Mouse (Mus musculus) gastrocnemius, adult 18-20 months (tissue): ENCODE measurements around the gene Olfr872. TPM values are rescaled to one million over a fixed set of nuclear protein-coding genes. Genes with fewer than 3 reads are reported as not detected.
"Not testable (repeated sequence)": the region's sequence is repeated elsewhere in the genome, so short reads cannot be mapped to it uniquely, and the experiment has no call there.

Experiments used
- DNase-seq: peaks from one replicate; pipeline ENCODE4 v3.0.0; 2021; ENCODE audit warnings: low spot score
- long read RNA-seq, 2 experiments: library from polyadenylated mRNA; stranded (forward); transcript quantifications; one replicate each; pipeline ENCODE4 v2.0.0; 2021
- total RNA-seq, 2 experiments: library from RNA; stranded (reverse); gene quantifications; 2 replicates each; pipeline ENCODE4 v1.2.3; 2021

The Olfr872 gene
- total RNA-seq = not detected
- long read RNA-seq, experiment 1 = 0 reads
- long read RNA-seq, experiment 2 = 0 reads

- DNase-seq = no peak
These were observed at the start of gene Olfr872 for GRCm38 (mm10) chr9:20236819-20237218. Gene Olfr872, plus strand, starts transcription at chr9:20237119.

GRCm38 (mm10) chr9:20202131-20202530, 34.8 kb upstream of the Olfr872 start:
- DNase-seq = no peak

GRCm38 (mm10) chr9:20203413-20203984, 33.4 kb upstream of the Olfr872 start:
- not testable (repeated sequence) for DNase-seq

- no peak for DNase-seq
These were observed 26.1 kb upstream of the Olfr872 start for GRCm38 (mm10) chr9:20210812-20211211.

- no peak for DNase-seq
These were observed 25.4 kb upstream of the Olfr872 start for GRCm38 (mm10) chr9:20211477-20211876.

- DNase-seq = no peak
These were observed 25.0 kb upstream of the Olfr872 start, which contains the start of gene Olfr871 for GRCm38 (mm10) chr9:20211907-20212306. Gene Olfr871, plus strand, starts transcription at chr9:20212207.

- no peak for DNase-seq
These were observed 459 bp downstream of the Olfr872 start for GRCm38 (mm10) chr9:20237378-20237777.

GRCm38 (mm10) chr9:20282051-20282450, 45.1 kb downstream of the Olfr872 start, which contains the start of gene Olfr39:
Gene Olfr39, plus strand, starts transcription at chr9:20282351.
- DNase-seq = no peak

- not testable (repeated sequence) for DNase-seq
These were observed 58.6 kb downstream of the Olfr872 start for GRCm38 (mm10) chr9:20295562-20295961.

GRCm38 (mm10) chr9:20298232-20298631, 61.3 kb downstream of the Olfr872 start, which contains the start of gene Olfr873:
Gene Olfr873, plus strand, starts transcription at chr9:20298532.
- DNase-seq = no peak

Other genes starting within 250 kb of the Olfr872 start
- gene Olfr866, start 209.1 kb upstream of the Olfr872 start, total RNA-seq = not detected
- not detected for gene Olfr867, start 179.6 kb upstream of the Olfr872 start, total RNA-seq
- not detected for gene Olfr868, start 138.5 kb upstream of the Olfr872 start, total RNA-seq
- not detected for gene Olfr869, start 108.1 kb upstream of the Olfr872 start, total RNA-seq
- gene Olfr870, start 63.1 kb upstream of the Olfr872 start, total RNA-seq = not detected
- gene Olfr871, start 24.9 kb upstream of the Olfr872 start, total RNA-seq = not detected
- gene Olfr39, start 45.2 kb downstream of the Olfr872 start, total RNA-seq = not detected
- not detected for gene Olfr873, start 61.4 kb downstream of the Olfr872 start, total RNA-seq
- gene Olfr18, start 99.0 kb downstream of the Olfr872 start, total RNA-seq = not detected
- gene Zfp560, start 148.1 kb downstream of the Olfr872 start, total RNA-seq = 10 to 100 TPM; 12.7 to 13.5 TPM
- gene Zfp26, start 223.0 kb downstream of the Olfr872 start, total RNA-seq = 1 to 10 TPM; 5.9 to 7.0 TPM